Mouse (Mus musculus) erythroblast, embryonic 14.5 days (primary cell): ENCODE data around the gene Ubc.

Experiments used
- GATA1 ChIP-seq: IDR thresholded peaks from 2 replicates; pipeline ENCODE4 v1.6.1; 2012; ENCODE audit warnings: low read length, inconsistent platforms, mixed read lengths
- TAL1 ChIP-seq: IDR thresholded peaks from 3 replicates; pipeline ENCODE4 v1.6.1; 2012; ENCODE audit warnings: low read length, inconsistent platforms, mixed read lengths

- TF ChIP-seq TAL1, result no peak
- no peak for TF ChIP-seq GATA1
Observed at GRCm38 (mm10) chr5:125368568-125368967, 21.4 kb downstream of the Ubc start.
